Mouse (Mus musculus): Measurements from ENCODE around the gene Uvrag.

GRCm38 (mm10) chr7:98840771-98841170 lies 300.2 kb downstream of the Uvrag start:
- TF ChIP-seq CTCF (IDR thresholded peaks at IDR 0.05; ENCODE audit: extremely low read depth, insufficient read depth, insufficient read length, insufficient replicate concordance), result no peak
- TF ChIP-seq POLR2A (IDR thresholded peaks at IDR 0.05; ENCODE audit: low read depth, low read length), result no peak
